Mouse (Mus musculus) cerebellum, adult 9-10 months (tissue): Measurements from ENCODE around the gene Trim2.

Experiments used
- DNase-seq: peaks from one replicate; pipeline ENCODE4 v3.0.0; 2022

Gene Trim2

DNA sequence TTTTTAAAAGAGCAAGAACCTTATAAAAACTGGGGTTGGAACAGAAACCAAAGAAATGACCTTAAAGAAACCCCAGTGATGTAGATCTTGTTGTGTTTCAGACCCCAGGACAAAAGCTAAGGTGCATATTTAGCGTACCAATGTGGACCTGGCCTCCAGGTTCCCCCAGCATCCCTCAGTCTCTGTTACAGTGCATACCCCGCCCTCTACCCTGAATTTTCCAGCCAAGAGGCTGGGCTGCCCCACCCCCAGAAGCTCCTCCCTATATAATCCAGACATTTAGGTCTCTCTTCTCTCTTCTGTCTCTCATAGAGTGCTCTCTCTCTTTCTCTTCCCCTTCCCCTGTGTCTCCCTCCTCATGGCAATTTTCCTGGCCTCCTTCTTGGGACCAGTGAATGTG lies 126.4 kb downstream of the Trim2 start:
- no peak for DNase-seq

DNA sequence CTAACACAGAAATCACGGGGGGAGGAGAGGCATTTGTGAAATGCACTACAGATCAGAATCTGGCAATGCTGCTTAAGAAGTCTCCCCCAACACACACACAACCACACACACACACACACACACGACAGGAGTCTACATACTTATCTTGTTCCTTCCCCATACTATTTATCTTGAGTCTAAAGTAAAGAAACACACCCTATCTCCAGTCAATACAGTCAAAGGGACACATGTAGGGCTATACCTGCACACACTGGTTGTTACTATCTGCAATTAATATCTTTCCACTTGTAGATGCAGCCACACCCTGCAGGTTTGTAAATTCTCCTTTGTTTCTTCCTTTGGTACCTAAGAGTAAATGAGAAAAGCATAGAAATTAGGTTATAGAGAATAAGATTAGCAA lies 128.8 kb downstream of the Trim2 start:
- no peak for DNase-seq

DNA sequence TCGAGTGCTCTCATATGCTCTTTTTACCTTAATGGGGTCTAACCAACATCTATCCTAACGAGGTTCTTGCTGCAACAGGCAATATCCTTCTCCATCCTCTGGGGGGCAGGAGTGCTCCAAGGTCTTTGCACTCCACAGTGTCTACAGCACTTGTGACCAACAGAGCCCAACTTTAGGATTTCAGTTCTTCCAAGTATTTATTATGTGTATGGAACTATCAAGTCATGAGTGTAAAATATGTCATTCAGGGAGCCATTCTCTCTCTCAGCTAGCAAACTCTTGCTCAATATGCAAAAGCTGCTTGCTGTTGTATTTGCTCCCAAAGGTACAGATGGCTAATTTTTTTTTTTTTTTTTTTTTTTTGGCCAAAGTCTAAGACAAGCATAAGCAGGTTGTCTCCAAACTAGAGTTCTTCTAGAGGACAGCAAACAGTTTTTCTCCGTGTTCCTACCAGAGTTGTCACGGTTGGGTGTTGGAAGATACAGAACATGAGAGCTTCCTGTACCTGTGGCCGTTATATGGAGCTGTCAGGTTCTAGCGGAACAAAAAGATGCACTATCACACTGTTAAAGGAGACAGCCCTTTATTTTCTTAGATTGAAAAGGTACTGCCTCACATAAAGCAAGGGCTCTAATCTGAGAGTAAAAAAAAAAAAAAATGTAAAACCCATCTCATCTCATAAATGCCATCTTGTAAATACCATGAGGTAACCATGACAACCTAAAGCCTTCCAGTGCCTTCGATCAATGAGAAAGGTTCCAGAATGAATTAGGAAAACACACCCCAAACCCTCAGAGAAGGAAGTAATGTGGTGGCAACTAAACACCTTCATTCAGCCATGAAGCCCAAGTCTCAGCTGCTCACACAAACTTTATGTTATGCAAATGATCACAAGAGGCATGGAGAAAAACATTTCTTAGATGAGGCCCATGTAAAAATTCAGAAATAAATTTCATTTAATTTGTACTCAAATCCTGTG lies 131.1 kb downstream of the Trim2 start:
- peak; percentile 82 for DNase-seq

DNA sequence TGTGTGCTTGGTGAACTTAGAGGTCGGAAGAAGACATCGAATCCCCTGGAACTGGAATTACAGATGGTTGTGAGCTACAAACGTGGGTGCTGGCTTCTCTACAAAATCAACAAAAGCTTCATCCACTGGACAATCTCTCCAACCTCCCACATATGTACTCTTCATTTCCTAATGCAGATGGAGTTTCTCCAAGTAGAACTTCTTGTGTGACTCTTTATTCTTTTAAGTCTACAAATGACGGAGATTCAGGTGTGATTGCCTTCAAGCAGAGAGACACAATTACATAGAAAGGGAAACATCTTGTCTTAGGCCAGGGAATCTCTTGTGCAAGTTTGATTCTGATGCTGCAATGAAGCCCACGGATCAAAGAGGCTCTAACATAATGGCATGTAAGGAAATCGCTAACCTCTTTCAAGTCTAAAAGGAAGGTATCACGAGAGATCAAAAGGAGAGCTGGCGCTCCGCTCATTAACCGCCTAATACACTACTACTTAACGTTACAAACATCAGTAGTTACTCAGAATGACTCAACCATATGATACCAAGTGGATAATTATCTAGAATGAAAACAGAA lies 133.0 kb downstream of the Trim2 start, which contains the start of gene Gm6525:
Gene Gm6525 (plus strand): TSS at position 524 of the 574 bp plus-strand sequence.
- DNase-seq: no peak

DNA sequence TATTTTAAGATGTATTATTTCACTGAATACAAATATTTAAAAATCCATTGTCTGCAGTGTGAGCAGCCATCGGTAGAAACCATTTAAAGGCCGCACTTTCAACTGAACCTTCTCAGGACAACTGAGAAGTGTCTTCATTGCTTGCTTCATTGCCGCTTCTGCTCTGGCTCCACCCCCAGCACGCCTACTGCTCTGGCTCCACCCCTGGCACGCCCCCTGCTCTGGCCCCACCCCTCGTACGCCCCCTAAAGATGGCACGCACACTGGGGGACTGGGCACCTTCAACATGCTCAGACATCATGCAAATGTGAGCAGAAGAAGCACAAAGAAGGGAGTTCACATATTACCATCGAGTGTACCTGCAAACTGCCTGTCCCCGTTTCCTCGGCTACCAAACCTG lies 134.3 kb downstream of the Trim2 start:
- no peak for DNase-seq

DNA sequence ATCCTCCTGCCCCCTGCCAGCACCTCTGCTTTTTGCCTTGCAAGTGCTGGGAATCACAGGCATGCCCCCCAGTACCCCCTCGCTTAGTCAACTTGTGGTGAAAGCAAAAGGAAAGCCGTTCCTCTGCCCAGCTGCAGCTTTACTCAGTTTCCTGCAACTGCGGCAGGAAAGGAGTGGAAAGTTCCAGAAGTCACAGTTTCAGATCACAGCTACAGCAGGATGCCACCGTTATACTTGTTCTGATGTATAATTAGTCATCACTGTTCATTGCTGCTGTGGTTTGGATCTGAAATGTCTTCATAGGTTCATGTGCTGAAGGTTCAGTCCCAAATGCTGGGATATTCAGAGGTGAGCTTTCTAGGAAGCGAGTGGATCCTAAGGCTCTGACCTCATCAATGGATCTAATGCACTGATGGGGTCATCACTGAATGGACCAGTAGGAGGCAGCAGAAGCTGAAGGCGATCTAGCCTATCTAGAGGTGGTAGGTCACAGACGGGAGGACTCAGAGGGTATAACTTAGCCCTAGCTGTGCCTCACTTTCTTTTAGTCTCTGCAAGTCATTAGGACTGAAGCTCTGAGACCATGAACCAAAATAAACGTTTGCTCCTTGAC lies 137.2 kb downstream of the Trim2 start:
- DNase-seq: no peak

DNA sequence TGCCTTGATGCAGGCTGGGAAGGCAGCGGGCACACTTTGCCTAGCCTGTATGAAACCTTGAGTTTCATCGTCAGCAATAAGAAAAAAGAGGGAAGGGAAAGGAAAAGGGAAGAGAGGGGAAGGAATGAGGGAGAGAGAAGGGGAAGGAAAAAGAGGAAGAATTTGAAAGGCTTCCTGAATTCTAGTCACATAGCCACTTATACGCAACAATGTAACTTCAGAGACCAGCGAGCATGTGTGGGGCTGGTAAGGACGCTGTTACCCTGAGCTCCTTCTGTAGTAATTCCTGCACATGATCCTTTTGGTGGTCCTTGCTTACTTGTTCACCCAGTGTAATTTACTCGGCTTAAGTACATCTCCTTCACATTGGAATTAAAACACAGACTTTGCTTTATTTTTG lies 137.7 kb downstream of the Trim2 start:
- no peak for DNase-seq

DNA sequence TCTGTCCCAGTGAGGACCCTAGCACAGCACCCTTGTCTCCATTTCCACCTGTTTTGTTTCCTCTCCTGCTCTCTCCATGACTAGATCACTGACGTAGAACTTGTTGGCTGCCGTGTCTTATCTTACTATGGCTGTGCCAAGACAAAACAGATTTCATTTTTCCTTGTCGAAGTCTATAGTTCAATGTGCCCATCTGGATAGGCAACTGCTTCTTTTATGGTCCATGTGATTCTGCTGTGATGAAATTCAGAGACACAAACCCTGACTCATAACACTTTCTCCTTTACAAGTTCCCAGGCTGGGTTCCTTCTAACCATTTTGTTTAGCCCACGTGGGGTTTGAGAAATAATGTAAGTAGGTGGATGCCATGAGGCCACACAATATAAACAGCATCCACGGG lies 140.6 kb downstream of the Trim2 start:
- no peak for DNase-seq

DNA sequence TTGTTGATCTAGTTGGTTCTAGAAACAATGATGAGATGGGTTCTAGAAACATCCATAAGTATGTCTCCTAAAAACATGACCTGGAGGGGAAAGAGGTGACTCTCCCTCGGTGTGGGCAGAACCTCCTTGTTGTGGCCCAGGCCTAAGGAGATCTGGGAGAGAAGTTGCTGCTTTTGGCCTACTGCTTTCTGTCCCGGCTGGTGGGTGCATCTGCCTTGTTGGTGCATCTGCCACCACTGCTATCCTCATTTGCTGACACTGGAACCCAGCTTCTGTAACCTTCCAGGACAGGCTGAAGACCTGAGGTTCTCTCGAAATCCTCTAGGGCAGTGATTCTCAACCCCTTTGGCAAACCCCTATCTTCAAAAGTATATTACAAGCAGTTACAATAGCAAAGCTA lies 141.3 kb downstream of the Trim2 start:
- DNase-seq: no peak

DNA sequence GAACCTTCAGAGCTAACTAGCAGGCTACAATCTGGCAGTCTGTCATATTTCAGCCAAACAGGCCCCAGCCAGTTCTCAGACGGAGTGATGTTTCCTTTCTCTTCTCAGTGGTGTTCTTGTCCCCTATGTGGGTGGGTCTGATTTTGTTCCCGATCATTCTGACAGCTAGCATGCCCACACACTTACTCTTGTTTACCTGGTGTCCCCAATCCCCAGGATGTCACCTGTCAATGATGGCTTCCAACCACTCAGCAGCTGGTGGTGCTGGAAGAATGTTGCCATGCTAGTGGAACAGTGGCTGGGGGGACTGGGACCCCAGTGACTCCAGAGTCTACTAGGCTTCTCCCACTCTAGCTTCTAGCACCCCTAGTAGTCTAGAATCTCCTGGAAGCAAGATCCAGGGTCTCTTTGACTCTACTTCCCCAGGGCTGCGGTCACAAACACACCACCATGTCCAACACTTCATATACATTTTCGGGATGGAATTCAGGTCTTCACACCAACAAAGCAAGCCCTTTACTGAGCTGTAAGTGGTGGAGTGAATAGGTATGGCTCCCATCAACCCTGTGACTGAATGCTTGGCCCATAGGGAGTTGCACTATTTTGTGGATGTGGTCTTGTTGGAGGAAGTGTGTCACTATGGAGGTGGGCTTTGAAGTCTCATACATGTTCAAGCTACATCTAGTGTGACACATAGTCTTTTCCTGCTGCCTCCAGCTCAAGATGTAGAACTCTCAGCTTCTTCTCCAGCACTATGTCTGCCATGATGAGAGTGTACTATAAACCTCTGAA lies 148.9 kb downstream of the Trim2 start:
- DNase-seq: no peak

DNA sequence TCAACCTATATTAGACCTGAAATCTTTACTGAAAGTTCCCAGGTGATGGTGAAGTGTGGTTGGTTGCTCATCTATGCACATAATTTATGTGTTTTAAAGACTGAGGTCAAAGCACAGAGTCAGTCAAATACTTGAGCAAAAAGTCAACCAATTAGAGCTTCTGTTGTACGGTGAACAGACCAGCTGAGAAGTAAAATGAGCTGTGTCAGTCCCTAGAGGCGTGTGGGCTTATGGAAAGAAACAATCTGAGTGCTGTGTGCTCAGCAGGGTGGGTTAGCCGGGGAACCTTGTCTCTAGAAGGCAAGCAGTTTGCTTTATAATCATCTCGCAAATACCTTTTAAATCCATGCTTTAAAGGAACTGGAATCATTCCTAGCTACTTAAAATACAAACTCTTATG lies 149.7 kb downstream of the Trim2 start:
- no peak for DNase-seq

DNA sequence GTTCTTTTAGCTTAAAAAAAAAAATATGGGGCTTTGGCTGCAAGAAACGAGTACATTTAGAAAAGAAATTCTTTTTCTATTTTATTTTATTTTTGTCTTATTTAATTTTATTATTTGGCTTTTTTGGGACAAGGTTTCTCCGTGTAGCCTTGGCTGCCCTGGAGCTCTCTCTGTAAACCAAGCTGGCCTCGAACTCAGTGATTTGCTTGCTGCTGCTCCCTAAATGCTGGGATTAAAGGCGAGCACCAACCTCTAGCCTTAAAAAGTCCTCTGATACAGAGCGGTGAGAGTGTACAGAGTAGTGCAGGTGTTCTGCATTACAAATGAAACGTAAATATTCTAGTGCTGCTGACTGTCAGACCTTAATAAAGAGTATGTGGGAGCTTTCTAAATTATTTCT lies 150.6 kb downstream of the Trim2 start:
- DNase-seq: no peak

DNA sequence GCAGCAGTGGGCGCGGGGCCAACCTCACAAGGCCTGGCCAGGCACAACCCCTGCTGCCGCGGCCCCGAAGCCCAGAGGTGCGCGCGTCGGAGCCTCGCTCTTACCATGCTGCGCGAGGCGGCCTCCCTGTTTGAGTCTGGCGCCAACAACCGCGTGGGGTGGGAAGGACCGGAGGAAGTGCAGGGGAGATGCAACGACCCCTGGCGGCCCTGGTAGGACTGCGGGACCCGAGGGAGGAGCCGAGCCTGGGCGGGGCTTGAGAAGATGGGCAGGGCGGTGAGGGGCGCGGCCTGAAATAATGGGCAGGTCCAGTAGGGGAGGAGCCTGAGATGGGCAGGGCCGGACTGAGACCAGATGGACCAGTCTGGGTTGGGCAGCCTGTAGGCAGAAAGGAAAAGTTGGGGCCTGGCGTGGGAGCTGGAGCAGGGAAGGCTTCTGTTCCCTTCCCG lies 151.1 kb downstream of the Trim2 start, which contains the start of gene Mnd1:
Gene Mnd1 (minus strand): TSS at position 229 of the 449 bp plus-strand sequence.
- peak; percentile 97 for DNase-seq

DNA sequence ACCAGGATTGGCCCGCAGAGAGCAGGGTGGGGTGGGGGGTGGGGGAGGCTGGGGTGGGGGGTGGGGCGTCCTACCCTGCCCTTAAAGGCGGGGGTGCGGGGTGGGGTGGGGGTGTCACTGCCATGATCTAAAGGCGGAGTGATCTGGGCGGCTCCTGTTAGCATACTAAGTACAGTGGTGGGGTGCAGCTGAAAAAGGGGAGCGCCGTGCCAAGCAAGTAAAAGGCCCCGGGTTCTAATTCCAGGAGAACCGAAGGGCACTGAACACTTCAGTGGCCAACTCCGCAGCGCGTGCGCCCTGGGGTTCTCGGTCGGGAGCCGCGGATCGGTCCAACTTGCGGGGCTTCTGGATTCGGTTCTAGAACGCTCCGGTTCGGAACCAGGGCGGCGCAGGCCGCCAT lies 151.5 kb downstream of the Trim2 start:
- DNase-seq: no peak

DNA sequence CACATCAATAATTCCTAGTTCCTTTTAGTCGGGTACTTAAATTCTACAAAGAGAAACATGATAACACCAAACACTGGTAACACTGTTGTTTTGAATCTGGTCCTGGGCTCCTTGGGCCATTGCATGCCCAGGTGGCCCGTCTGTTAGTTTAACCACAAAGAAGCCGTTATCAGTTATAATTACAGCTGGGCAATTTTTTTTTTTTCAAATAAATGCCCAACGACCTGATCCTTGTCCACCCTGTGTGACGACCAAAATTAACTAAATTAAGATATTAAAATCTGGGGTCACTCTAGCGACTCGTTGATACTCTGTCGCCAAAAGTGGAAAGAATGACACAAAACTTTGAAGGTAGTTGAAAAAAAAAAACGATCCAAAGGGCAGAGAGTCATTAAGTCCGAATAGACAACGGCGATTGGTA lies 151.9 kb downstream of the Trim2 start:
- no peak for DNase-seq

DNA sequence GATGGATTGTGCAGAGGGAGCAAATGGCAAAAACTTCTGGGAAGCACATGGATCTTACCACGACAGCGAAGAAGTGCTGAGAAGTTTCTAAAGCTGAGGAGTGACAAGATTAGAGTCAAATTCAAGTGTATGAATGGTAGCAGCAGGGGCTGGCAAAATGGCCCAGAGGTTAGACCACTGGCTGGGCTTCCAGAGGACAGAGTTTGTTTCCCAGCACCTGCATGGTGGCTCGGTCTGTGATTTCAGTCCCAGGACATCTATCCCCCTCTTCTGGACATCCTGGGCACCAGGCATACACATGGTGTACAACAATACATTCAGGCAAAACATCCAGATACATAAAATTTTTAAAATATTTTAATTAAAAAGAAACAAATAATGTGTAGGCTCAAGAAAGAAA lies 156.8 kb downstream of the Trim2 start:
- DNase-seq: no peak

DNA sequence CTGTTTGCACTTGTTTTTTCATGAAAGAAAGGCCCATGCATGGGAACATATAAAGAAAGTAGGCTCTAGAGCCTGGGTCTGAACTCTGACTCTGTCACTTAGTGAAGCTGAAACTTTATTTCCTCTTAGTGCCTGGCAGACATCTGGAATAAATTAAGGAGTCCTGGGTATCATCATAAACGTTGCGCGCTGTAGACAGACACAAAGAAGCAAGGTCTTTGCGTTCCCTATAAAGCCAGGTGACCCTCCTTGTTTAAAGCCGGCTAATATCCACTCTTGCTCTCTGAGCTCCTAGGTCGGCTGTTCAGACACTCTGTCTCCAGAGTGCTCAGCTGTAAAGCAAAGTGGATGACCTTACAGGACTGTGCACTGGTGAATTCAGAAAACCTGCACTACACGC lies 165.7 kb downstream of the Trim2 start:
- no peak for DNase-seq

DNA sequence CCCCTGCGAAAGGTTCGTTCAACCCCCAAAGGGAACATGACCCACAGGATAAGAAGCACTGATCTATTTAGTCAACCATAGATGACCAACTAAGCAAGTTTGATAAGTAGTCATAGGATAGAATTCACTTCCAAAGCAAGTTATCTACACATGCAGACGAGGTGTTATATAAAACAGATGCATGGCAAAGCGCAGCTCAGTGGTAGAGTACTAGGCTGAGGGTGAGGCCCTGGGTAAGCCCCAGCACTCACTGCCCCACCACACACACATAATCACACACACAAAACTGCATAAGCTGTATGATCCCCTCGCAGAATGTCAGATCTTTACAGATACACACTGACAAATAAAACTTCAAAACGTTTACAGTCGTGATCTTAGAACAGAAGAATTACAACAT lies 170.2 kb downstream of the Trim2 start:
- DNase-seq: no peak

DNA sequence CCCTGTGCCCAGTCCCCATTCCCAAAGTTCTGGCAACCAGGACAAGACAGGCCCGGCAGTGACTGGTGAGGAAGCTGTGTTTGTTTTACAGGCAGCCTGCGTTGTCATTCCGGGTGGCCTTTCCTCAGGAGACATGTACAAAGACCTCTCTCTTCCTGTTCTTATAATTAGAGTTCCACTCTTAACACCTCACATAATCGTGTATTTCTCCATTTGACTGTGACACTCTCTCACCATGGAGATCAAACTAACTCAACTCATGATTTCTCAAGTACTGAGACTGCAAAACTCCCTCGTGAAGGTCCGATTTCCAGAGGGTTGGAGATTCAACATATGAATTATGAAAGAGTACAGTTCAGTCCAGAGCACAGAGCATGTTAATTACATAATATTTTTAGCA lies 170.7 kb downstream of the Trim2 start:
- DNase-seq: no peak

DNA sequence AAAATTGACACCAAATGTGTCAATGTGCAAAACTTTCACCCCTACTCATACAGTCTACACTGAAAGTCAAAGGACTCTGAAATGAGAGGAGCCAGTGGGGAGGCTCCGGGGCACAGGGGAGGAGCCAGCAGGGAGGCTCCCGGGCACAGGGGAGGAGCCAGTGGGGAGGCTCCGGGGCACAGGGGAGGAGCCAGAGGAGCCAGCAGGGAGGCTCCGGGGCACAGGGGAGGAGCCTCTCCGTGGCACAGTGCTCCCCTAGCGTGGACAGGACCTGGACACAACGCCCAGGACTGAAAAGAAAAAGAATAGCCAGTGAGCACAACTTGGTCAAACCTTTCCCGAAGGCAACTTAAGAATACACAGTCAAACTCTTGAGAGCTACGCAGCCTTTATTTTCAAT lies 171.3 kb downstream of the Trim2 start:
- DNase-seq: no peak

DNA sequence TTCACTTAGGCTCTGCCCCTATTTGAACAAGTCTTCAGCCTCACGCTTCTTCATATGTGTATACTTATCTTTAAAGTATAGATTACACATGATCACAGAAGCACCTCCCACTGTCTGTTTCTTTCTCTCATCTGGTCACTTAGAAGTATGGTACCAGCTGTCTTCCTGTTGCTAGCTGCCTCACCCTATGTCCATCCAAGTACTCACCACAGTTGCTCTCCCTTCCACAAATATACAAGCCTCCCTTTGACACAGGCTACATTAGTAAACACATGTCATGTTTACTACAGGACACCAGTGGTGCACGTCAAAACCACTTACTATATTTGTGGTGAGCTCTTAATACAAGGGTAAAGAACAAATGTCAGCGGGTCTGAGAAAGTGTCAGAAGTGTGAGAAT lies 175.3 kb downstream of the Trim2 start:
- no peak for DNase-seq

DNA sequence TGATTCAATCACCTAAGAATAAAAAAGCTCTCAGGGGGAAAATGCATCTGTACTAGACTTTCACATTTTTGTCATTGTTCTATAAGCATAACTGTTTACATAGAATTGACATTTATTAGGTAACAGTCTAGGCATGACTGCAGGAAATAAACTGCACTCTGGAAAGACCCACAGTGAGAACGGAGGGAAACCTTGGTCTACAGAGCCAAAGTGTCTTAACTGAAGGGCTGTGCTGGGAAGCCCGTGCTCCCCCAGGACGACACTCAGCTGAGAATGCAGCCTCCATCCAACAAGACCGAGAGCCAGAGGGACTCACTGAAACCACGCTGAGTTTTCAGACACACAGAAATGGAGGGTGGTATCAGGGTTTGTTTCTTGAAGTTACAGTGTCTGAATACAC lies 175.9 kb downstream of the Trim2 start:
- no peak for DNase-seq
